Mouse (Mus musculus) lung, postnatal 0 days (tissue): ENCODE data around the gene Msln. TPM values are rescaled to one million over a fixed set of nuclear protein-coding genes. Genes with fewer than 3 reads are reported as not detected.
"Not testable (repeated sequence)": the region's sequence is repeated elsewhere in the genome, so short reads cannot be mapped to it uniquely, and the experiment has no call there.

Experiments
- ATAC-seq: fragments of 200-750 bp; cut with Nextera tagmentation; 2 replicates; pipeline ENCODE4 v1.8.0; 2017; ENCODE audit warnings: moderate library complexity
- DNase-seq: peaks from one replicate; pipeline ENCODE4 v3.0.0-alpha.2; 2016; ENCODE audit warnings: low spot score
- H3K27ac ChIP-seq: fragments of 300-500 bp; sonication (generic); 2 replicates; pipeline ENCODE4 v1.5.1; 2014; ENCODE audit warnings: antibody characterized with exemption, mild to moderate bottlenecking, low read length, mixed read lengths
- H3K27me3 ChIP-seq: fragments of 300-500 bp; sonication (generic); replicated peaks from 2 replicates; pipeline ENCODE4 v1.6.1; 2014; ENCODE audit warnings: low read length, mixed read lengths; ENCODE audit not compliant: insufficient read depth
- H3K36me3 ChIP-seq: fragments of 300-500 bp; sonication (generic); 2 replicates; pipeline ENCODE4 v1.6.1; 2014; ENCODE audit warnings: low read length, mixed read lengths; ENCODE audit not compliant: insufficient read depth
- H3K4me1 ChIP-seq: fragments of 300-500 bp; sonication (generic); 2 replicates; pipeline ENCODE4 v1.6.1; 2014; ENCODE audit warnings: antibody characterized with exemption, low read depth, low read length, mixed read lengths; ENCODE audit not compliant: insufficient read depth
- H3K4me2 ChIP-seq: fragments of 300-500 bp; sonication (generic); replicated peaks from 2 replicates; pipeline ENCODE4 v1.6.1; 2014; ENCODE audit warnings: low read depth, mild to moderate bottlenecking, low read length, moderate library complexity, mixed read lengths
- H3K4me3 ChIP-seq: fragments of 300-500 bp; sonication (generic); 2 replicates; pipeline ENCODE4 v1.5.1; 2014; ENCODE audit warnings: low read depth, low read length
- H3K9ac ChIP-seq: fragments of 300-500 bp; sonication (generic); replicated peaks from 2 replicates; pipeline ENCODE4 v1.6.1; 2014; ENCODE audit warnings: low read depth, mild to moderate bottlenecking
- H3K9me3 ChIP-seq: fragments of 300-500 bp; sonication (generic); 2 replicates; pipeline ENCODE4 v1.6.1; 2016; ENCODE audit warnings: low read length, mixed read lengths
- CTCF ChIP-seq: IDR thresholded peaks from 2 replicates; pipeline ENCODE4 v1.5.1; 2016; ENCODE audit warnings: antibody characterized with exemption, mild to moderate bottlenecking
- EP300 ChIP-seq: IDR thresholded peaks from 2 replicates; pipeline ENCODE4 v1.6.1; 2016; ENCODE audit warnings: antibody characterized with exemption, mild to moderate bottlenecking, control low read depth
- WGBS: fragments of 180-500 bp; shearing (Covaris S2); extraction: QIAGEN DNeasy Blood & Tissue Kit; methylation state at CpG from one replicate; pipeline ENCODE4 v1.1.7; 2014; 5-methylcytosine and 5-hydroxymethylcytosine counted together
- polyA plus RNA-seq: library from polyadenylated mRNA; unstranded; fragments of >200 nt; fragmentation: Nextera tagmentation; extraction: Ambion mirVana; gene quantifications from 2 replicates; pipeline ENCODE4 v1.2.1, GENCODE M21; 2015

The Msln gene
- polyA plus RNA-seq, 1 experiment from 2014 or later = 584 TPM

- Histone ChIP-seq H3K4me1 (peaks cover 6% of the 10 kb centered on the region; the same call in 1 of the 2 replicates), H3K9me3 (no peaks in the 10 kb centered on the region), H3K27me3 (no peaks in the 10 kb centered on the region), H3K4me3 (no peak overlapping the region), H3K27ac (peak overlapping the region; percentile 81), H3K36me3 (no peaks in the 10 kb centered on the region), H3K4me2 (no peak overlapping the region), H3K9ac (no peak overlapping the region)
- 57% methylated on average over 6 of the region's 6 CpGs for WGBS
- peak; percentile 64 for DNase-seq
- TF ChIP-seq EP300 (peak; percentile 54; the same call in 1 of the 2 replicates), CTCF (no peak)
- ATAC-seq = peak; percentile 79
Observed at GRCm38 (mm10) chr17:25749314-25749713, 4.9 kb downstream of the Msln start.

GRCm38 (mm10) chr17:25748238-25748637, 5.9 kb downstream of the Msln start:
- Histone ChIP-seq H3K27ac (peak overlapping the region; percentile 57; the same call in 1 of the 2 replicates), H3K36me3 (no peaks in the 10 kb centered on the region), H3K4me1 (peaks cover 6% of the 10 kb centered on the region; the same call in 1 of the 2 replicates), H3K27me3 (no peaks in the 10 kb centered on the region), H3K4me3 (no peak overlapping the region), H3K9me3 (no peaks in the 10 kb centered on the region), H3K4me2 (no peak overlapping the region), H3K9ac (no peak overlapping the region)
- TF ChIP-seq CTCF (no peak), EP300 (no peak)
- 84% methylated on average over 4 of the region's 4 CpGs for WGBS
- ATAC-seq (no peak), DNase-seq (no peak)

- H3K9ac ChIP-seq = no peak overlapping the region
- H3K27ac ChIP-seq = no peak overlapping the region
- peaks cover 6% of the 10 kb centered on the region; the same call in 1 of the 2 replicates for H3K4me1 ChIP-seq
- H3K27me3 ChIP-seq = no peaks in the 10 kb centered on the region
- no peak overlapping the region for H3K4me2 ChIP-seq
- WGBS = 72% methylated on average over 10 of the region's 10 CpGs
- DNase-seq = no peak
- ATAC-seq = no peak
- no peak overlapping the region for H3K4me3 ChIP-seq
- TF ChIP-seq CTCF = no peak
- no peak for TF ChIP-seq EP300
- no peaks in the 10 kb centered on the region for H3K9me3 ChIP-seq
- H3K36me3 ChIP-seq = no peaks in the 10 kb centered on the region
Observed at GRCm38 (mm10) chr17:25744311-25744710, 9.9 kb downstream of the Msln start.

GRCm38 (mm10) chr17:25743831-25744230, 10.3 kb downstream of the Msln start:
- no peaks in the 10 kb centered on the region for H3K36me3 ChIP-seq
- TF ChIP-seq EP300 (no peak), CTCF (no peak)
- no peaks in the 10 kb centered on the region for H3K9me3 ChIP-seq
- 70% methylated on average over 8 of the region's 9 CpGs for WGBS
- DNase-seq = no peak
- H3K27me3 ChIP-seq = no peaks in the 10 kb centered on the region
- no peak overlapping the region for H3K4me3 ChIP-seq
- H3K4me2 ChIP-seq = no peak overlapping the region
- H3K9ac ChIP-seq = no peak overlapping the region
- no peak overlapping the region for H3K27ac ChIP-seq
- H3K4me1 ChIP-seq = peaks cover 6% of the 10 kb centered on the region; the same call in 1 of the 2 replicates
- ATAC-seq = 0 out of 2 replicates have a peak, but pooled peaks have one; percentile 38

- WGBS = 69% methylated on average over 12 of the region's 12 CpGs
- ATAC-seq, H3K27me3 ChIP-seq, H3K9me3 ChIP-seq, H3K27ac ChIP-seq, H3K36me3 ChIP-seq, DNase-seq, H3K4me3 ChIP-seq, H3K4me2 ChIP-seq, H3K9ac ChIP-seq, H3K4me1 ChIP-seq: not testable (repeated sequence)
Observed at GRCm38 (mm10) chr17:25741471-25741870, 12.7 kb downstream of the Msln start.

GRCm38 (mm10) chr17:25738861-25739260, 15.3 kb downstream of the Msln start:
- Histone ChIP-seq H3K36me3 (no peaks in the 10 kb centered on the region), H3K9me3 (no peaks in the 10 kb centered on the region), H3K4me3 (no peak overlapping the region), H3K4me2 (no peak overlapping the region), H3K27me3 (no peaks in the 10 kb centered on the region), H3K9ac (no peak overlapping the region), H3K4me1 (peaks cover 4% of the 10 kb centered on the region; the same call in 1 of the 2 replicates), H3K27ac (peak overlapping the region; percentile 47)
- DNase-seq (peak; percentile 80), ATAC-seq (peak; percentile 81)
- WGBS = 48% methylated on average over 7 of the region's 7 CpGs
- TF ChIP-seq EP300 (no peak), CTCF (no peak)

GRCm38 (mm10) chr17:25735745-25736144, 18.4 kb downstream of the Msln start, which contains the start of gene Mslnl:
Mslnl (plus strand) TSS chr17:25736042.
- H3K9ac ChIP-seq = no peak within 1 kb of the TSS
- 59% methylated on average over 3 of the region's 3 CpGs for WGBS
- H3K27me3 ChIP-seq = no peaks in the 10 kb centered on the region

More at GRCm38 (mm10) chr17:25735745-25736144, 18.4 kb downstream of the Msln start, which contains the start of gene Mslnl:
- Histone ChIP-seq H3K4me1 (peaks cover 4% of the 10 kb centered on the region; the same call in 1 of the 2 replicates), H3K4me2 (no peak within 1 kb of the TSS), H3K9me3 (no peaks in the 10 kb centered on the region), H3K36me3 (no peaks in the 10 kb centered on the region), H3K27ac (peak within 1 kb of the TSS; percentile 52), H3K4me3 (no peak within 1 kb of the TSS)
- ATAC-seq (peak; percentile 51), DNase-seq (peak; percentile 57)
- TF ChIP-seq EP300 (no peak), CTCF (no peak)
